In the genomic region with DNA sequence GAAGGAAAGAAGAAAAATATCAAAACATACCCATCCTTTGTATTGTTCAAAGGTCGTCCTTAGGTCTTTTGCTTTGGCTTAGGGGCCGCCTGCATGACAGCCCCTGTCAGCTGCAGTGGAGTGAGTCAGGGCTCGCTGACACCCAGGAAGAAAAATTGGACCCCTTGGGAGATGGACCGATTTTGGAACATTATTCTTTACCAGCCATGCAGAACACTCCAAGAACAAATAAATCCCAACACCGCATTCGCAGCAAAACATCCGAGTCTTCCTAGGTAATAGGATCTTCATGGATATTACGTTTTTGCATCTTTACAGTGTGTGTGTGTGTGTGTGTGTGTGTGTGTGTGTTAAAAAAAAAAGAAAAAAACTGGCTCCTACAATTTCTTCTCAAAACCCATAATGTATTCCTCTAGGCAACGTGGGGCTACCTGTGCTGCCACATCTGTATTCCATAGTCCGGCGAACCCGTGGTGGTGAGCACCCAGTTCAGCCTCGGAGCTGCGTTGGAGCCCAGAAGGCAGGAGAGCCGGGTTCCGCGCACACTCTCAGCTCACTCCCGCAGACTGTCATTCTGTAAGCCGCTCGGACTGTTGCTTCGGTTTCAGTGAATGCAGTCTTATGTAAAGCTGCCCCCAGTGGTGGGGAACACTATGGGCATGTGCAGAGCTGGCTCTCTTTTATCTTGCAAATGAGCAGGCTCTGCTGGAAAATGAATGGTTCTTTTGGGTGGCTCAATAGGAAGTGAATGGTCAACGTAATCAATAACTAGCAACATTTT, we compare ENCODE assay signal across 8 mouse cellular contexts. TPM values are rescaled to one million over a fixed set of nuclear protein-coding genes. Genes with fewer than 3 reads are reported as not detected.
DNase-seq lines count a peak whose midpoint lies in the region; ATAC-seq and TF ChIP-seq lines count a peak whose summit lies in the region.

TSS of gene Lrrtm3 (minus strand) at position 598 of the 781 bp plus-strand sequence.

- H3K4me3 ChIP-seq in E14TG2a.4 (replicated peaks; ENCODE audit: low read length) = no peak within 1 kb of the TSS
- H3K4me3 ChIP-seq in forebrain, embryonic 14.5 days (ENCODE audit: low read depth, low read length) = peak within 1 kb of the TSS; percentile 43
- peak within 1 kb of the TSS; percentile 58 for H3K4me3 ChIP-seq in hindbrain, embryonic 10.5 days
- peak within 1 kb of the TSS; percentile 34 for H3K4me3 ChIP-seq in lung, embryonic 15.5 days

- TF ChIP-seq CTCF in E14TG2a.4 (conservative IDR thresholded peaks at IDR 0.05; ENCODE audit: low read length) = peak; percentile 26

- DNase-seq in cerebellum, adult 11 months = peak; percentile 87
- peak; percentile 95 for DNase-seq in forebrain, embryonic 14.5 days (ENCODE audit: low spot score)
- DNase-seq in hindbrain, embryonic 10.5 days (ENCODE audit: low spot score) = peak; percentile 79
- peak; percentile 88 for DNase-seq in layer of hippocampus, adult 9-11 months
- DNase-seq in retina, postnatal 1 day = peak; percentile 91
- DNase-seq in thymus, postnatal 14 days = no peak

- 1% methylated on average over 22 of the region's 22 CpGs for WGBS in forebrain, embryonic 14.5 days
- WGBS in hindbrain, embryonic 10.5 days = under 1% methylated on average over 22 of the region's 22 CpGs
- WGBS in lung, embryonic 15.5 days = 2% methylated on average over 22 of the region's 22 CpGs

- peak; percentile 92 for ATAC-seq in forebrain, embryonic 14.5 days
- ATAC-seq in lung, embryonic 15.5 days (ENCODE audit: borderline replicate concordance, extremely low read depth, low FRiP score, low TSS enrichment) = peak; percentile 74; the same call in 1 of the 2 replicates

- H3K4me2 ChIP-seq in forebrain, embryonic 14.5 days (ENCODE audit: low read length) = peak within 1 kb of the TSS; percentile 85
- H3K4me2 ChIP-seq in lung, embryonic 15.5 days = peak within 1 kb of the TSS; percentile 63

- no peak within 1 kb of the TSS for H3K27ac ChIP-seq in forebrain, embryonic 14.5 days (ENCODE audit: low read depth, low read length)
- 0 out of 2 replicates have a peak within 1 kb of the TSS, but pooled peaks have one; percentile 62 for H3K27ac ChIP-seq in hindbrain, embryonic 10.5 days
- H3K27ac ChIP-seq in lung, embryonic 15.5 days = no peak within 1 kb of the TSS

- H3K36me3 ChIP-seq in E14TG2a.4 (ENCODE audit: insufficient read depth, low read length) = no peaks in the 10 kb centered on the region
- no peaks in the 10 kb centered on the region for H3K36me3 ChIP-seq in forebrain, embryonic 14.5 days (ENCODE audit: control insufficient read depth, insufficient read depth, low read length)
- H3K36me3 ChIP-seq in hindbrain, embryonic 10.5 days = no peaks in the 10 kb centered on the region
- no peaks in the 10 kb centered on the region for H3K36me3 ChIP-seq in lung, embryonic 15.5 days

- peaks cover 20% of the 10 kb centered on the region for H3K4me1 ChIP-seq in E14TG2a.4 (replicated peaks; ENCODE audit: low read depth, low read length)
- H3K4me1 ChIP-seq in forebrain, embryonic 14.5 days (ENCODE audit: control insufficient read depth, insufficient read depth, low read length) = peaks cover 4% of the 10 kb centered on the region
- peaks cover 34% of the 10 kb centered on the region for H3K4me1 ChIP-seq in hindbrain, embryonic 10.5 days (replicated peaks)
- peaks cover 12% of the 10 kb centered on the region for H3K4me1 ChIP-seq in lung, embryonic 15.5 days

- no peaks in the 10 kb centered on the region for H3K9me3 ChIP-seq in E14TG2a.4 (ENCODE audit: low read length)
- H3K9me3 ChIP-seq in forebrain, embryonic 14.5 days (replicated peaks; ENCODE audit: control insufficient read depth, low read length) = no peaks in the 10 kb centered on the region
- no peaks in the 10 kb centered on the region for H3K9me3 ChIP-seq in hindbrain, embryonic 10.5 days
- H3K9me3 ChIP-seq in lung, embryonic 15.5 days = no peaks in the 10 kb centered on the region

- H3K27me3 ChIP-seq in E14TG2a.4 (ENCODE audit: insufficient read depth, low read length) = peaks cover 51% of the 10 kb centered on the region
- H3K27me3 ChIP-seq in forebrain, embryonic 14.5 days (replicated peaks; ENCODE audit: control insufficient read depth, insufficient read depth, low read length) = 0 out of 2 replicates have a peak, but pooled peaks cover 5% of the 10 kb centered on the region
- peaks cover 28% of the 10 kb centered on the region for H3K27me3 ChIP-seq in hindbrain, embryonic 10.5 days (ENCODE audit: insufficient read depth, poor library complexity, severe bottlenecking)
- peaks cover 30% of the 10 kb centered on the region for H3K27me3 ChIP-seq in lung, embryonic 15.5 days

- peak within 1 kb of the TSS; percentile 64 for H3K9ac ChIP-seq in forebrain, embryonic 14.5 days (ENCODE audit: low read length)
- H3K9ac ChIP-seq in lung, embryonic 15.5 days = peak within 1 kb of the TSS; percentile 32; the same call in 1 of the 2 replicates

RNA-seq across cellular contexts. Expression of gene Lrrtm3, which starts in this region (rescaled TPM):
- polyA plus RNA-seq in forebrain, embryonic 14.5 days (2014; fragmentation: Nextera tagmentation; extraction: Ambion mirVana) = 10.5 and 17.6 TPM in 2 replicates
- polyA plus RNA-seq in hindbrain, embryonic 10.5 days (2016; fragmentation: Nextera tagmentation; extraction: Ambion mirVana) = 2.7 and 4.4 TPM in 2 replicates
- 1.8 and 3.1 TPM in 2 replicates for polyA plus RNA-seq in lung, embryonic 15.5 days (2015; fragmentation: Nextera tagmentation; extraction: Ambion mirVana)
